Mouse (Mus musculus) heart, adult 9 months (tissue): ENCODE results near the gene Nr1i2.
"Not testable (repeated sequence)": the region's sequence is repeated elsewhere in the genome, so short reads cannot be mapped to it uniquely, and the experiment has no call there.

Experiments used
- DNase-seq, 2 experiments: peaks; one replicate each; pipeline ENCODE4 v3.0.0; 2022; ENCODE audit warnings: low spot score in 2 of 2

Gene Nr1i2

DNA sequence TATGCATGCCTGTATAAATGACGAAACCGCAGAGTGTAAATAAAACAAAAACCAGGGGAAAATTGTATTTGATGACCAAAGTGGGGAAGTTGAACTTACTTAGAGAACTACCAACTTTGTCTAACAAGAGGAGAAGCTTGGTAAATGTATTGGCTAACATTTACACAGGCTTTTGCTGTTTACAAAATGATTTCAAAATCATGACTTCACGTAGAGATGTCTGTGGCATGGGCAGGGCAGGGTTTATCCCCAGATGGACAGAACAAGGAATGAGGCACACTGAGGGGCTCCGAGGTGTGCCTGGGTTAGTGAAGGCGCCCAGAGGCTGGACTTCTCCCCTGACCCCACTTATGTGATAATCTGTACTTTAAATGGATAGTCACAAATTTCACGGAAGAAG, 7.3 kb downstream of the Nr1i2 start:
- no peak for DNase-seq

DNA sequence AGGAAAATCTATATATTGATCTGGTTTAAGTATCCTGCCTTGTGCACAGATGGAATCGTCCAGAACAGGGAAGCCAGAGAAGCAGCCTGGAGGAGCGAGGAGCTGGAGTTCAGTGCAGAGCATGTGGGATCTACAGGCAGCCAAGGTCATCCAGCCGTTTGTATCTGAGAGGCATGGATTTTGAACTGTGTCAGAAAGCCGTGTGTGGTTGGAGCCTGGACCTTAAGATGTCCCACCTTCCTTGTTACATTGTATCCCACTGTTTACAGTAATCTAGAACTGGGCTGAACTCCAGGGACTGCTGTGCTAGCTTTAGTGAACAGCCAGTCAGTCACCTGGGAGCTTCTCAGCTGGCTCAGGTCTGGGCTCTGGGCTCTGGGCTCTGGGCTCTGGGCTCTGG, 8.1 kb downstream of the Nr1i2 start:
- DNase-seq: no peak

DNA sequence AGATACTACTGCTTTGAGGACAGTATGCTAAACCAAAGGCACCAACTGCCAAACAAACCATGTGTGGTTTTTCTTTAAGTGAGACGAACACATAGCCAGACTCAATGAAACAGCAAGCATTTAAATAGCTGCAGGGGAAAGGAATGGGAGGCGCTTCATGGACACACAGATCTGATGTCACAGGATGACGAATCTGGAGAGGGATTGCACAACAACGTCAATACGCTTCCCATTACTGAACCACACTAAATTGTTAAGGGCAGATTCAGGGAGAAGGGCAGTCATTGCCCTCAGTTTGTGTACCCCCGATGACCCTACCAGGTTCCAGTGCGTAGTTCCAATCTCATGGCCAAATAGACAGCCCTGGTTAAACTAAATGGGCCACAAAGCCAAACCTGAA, 8.8 kb downstream of the Nr1i2 start:
- no peak for DNase-seq

GRCm38 (mm10) chr16:38283300-38283699, 11.3 kb downstream of the Nr1i2 start:
- no peak for DNase-seq

DNA sequence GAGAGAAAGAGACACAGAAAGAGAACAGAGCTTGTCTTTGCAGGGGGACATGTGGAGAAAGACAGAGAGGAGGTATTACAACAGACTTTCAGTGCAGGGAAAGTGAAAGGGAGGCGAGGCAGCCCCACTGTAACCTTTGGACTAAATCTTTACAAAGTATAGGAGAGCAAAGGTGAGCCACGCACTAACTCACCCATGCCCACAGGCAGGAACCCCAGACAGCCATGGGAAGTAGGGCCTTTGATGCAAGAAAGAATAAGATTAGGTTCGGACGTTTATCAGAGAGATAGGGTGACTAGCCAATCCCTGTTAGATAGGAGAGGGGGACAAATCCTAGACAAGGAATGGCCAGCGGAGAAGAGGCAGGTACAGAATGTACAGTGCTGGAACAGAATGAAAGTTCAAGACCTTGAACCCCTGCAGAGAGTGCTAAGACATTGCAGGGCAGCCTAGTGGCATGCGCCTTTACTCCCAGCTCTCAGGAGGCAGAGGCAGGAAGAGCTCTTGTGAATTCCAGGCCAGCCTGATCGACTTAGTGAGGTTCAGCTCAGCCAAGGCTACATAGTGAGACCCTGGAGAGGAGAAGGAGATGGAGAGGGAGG, 12.0 kb downstream of the Nr1i2 start:
- DNase-seq: no peak

GRCm38 (mm10) chr16:38280951-38281350, 13.7 kb downstream of the Nr1i2 start:
- DNase-seq: no peak

- no peak for DNase-seq
Observed at GRCm38 (mm10) chr16:38279794-38280193, 14.8 kb downstream of the Nr1i2 start.

DNA sequence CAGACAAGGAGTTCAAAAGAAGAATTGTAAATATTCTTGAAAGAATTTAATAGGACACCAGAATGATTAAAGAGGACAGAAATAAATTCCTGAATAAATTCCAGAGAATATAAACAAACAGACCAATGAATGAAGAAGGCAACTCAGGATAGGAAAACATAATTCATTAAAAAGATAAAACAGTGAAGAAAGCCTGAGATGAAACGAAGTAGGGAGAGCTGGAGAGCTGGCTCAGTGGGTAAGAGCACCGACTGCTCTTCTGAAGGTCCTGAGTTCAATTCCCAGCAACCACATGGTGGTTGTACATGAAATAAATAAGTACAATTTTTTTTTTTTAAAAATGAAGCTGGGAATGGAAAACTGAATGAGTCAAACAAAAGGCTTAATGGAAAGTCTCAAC, 19.9 kb downstream of the Nr1i2 start:
- no peak for DNase-seq

DNA sequence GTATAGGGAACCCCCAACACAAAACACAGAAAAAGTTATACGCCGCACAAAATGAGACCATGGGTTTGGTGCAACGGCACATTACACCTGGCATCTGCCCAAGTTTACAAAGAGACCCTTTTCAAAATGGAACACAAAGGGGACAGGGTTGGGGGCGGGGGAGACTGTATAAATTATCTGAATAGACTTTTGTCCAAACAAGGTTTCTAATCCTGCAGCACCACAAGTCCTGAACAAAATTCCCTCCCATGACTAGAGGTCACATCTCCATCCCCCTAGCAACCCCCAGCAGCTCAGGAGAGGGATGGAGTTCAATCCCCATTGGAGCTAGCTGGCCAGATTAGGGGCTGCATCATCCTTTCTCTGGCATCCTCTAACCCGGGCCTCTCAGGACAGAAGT, 22.1 kb downstream of the Nr1i2 start:
- no peak for DNase-seq

DNA sequence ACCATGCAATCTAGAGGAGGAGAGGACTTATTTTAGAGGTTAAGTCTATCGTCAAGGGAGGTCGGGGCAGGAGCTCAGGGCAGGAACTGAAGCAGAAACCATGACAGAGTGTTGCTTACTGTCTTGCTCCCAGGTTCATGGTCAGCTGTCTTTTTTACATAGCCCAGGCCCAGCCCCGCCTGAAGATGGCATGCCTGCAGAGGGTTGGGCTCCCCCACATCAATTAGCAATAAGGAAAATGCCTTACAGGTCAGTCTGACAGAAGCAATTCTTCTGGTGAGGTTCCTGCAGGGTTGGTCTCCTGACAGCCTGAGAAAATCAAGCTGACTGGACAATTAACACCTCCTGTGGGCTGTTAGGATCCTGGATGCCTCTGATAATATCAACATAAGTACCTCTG, 23.0 kb downstream of the Nr1i2 start:
- DNase-seq: no peak

DNA sequence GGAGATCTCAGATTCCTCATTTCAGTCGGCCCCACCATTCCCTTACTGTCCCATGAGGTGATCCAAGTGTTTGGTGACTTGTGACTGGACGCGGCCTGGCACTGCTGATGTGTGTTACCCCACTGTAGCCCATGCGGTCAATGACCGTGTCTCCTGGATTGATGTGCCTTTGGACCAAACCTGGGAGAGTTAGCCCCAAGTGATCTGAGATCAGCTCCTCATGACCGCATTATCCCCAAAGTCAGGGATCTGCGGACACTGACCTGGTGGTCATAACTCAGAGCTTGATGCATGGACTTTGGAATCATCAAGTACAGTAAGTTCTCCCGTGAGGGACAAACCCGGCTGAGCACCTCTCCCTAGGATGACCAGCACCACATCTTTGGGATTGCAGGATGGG, 38.7 kb downstream of the Nr1i2 start:
- DNase-seq: no peak

- no peak for DNase-seq
Observed at GRCm38 (mm10) chr16:38255107-38255506, 39.5 kb downstream of the Nr1i2 start.

DNA sequence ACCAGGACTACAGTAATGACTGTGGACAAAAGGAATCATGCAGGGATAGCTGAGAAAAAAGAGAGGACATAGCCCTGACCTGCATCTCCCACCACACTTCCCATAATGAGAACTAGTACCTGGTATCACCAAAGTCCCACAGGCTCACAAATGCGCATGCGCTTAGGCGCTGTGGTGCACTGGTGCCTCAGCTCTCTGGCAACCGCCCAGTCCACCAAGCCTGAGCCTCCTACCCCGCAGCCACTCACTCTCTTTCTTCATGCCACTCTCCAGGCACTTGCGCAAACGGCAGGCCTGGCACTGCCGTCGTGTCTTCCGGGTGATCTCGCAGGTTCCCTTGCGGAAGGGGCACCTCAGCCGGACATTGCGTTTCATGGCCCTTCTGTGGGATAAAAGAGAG, 40.6 kb downstream of the Nr1i2 start:
- DNase-seq: no peak

DNA sequence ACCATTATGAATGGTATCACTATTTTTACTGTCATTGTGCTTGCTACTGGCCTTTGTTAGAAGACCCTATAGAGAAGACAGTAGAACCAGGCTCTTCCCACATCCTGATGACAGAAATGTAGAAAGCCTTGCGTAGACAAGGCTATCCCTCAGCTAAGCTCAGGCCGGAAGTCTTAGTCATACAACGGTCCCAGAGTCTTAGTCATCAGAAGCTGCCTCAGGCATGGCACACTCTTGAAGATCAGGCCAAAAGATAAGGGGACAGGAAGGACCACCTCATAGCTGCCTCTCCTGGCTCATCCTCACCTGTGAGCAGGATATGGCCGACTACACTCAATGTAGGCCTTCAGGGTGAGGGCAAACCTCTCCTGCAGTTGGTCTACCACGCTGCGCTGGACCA, 44.2 kb downstream of the Nr1i2 start:
- DNase-seq: no peak

DNA sequence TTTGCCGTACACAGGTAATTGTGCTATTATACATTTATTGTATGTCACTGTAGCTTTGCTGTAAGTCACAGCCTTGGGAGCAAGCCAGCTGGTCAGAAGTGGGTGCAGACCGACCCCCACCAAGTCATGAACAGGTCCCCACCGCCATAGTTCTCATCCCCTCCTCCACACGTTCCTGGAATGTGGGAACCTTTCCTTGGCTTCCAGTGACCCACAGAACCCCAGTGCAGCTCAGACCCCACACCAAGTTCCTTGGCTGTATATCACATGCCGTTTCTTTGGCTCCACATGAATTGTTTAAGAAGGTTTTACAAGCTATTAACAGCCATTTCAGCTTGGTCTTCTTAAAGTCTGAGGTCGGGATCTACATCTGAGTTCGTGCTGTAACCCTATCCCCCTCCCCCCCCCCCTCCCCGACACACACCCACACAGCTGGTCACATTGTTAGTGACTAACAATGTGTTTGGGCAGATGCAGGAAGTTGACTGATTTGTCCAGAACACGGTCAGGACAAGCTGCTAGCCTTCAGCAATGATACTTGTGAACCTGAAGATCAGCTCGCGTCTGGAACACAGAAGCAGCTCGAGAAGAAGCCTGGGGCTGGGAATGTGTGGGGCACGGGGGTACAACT, 46.2 kb downstream of the Nr1i2 start:
- DNase-seq: peak in 1 of 2 experiments; percentile 17

- DNase-seq: no peak
Observed at GRCm38 (mm10) chr16:38245849-38246585, 48.6 kb downstream of the Nr1i2 start.

DNA sequence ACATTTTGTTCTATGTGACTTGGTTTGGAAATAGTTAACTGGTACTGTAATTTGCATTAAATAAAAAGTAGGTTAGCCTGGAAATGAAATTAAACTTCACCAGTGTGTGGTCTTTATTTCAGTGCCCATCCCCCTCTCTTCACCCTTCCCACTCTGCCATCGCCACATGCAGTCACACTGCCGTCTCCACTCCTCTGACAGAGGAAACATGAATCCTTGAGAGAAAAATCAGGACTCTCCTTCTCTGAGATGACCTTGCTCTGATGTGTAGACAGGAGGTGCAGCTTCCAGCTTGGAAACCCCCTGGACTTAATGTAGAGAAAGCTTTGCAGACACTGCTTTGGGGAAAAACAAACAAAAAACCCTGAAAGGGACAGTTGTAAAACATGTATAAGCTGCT, 49.2 kb downstream of the Nr1i2 start:
- DNase-seq: no peak

DNA sequence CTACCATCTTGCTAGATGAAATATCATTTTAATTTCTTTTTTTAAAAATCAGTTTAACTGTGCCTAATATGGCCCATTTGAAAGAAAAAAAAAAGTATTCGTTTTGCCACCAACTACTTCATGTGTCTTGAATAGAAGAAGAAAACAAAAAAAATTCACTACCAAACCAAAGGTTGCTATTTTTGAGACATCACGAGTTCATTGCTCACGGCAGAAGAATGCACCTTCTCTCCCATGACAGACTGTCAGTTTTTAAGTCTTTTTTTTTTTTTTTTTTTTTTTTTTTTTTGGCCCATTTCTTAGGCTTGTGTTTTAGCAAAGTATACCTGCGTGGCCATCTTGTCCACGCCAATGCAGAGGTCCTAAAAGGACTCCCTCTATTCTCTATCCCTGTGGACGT, 50.5 kb downstream of the Nr1i2 start:
- DNase-seq: no peak

- DNase-seq: no peak
Observed at GRCm38 (mm10) chr16:38240167-38240566, 54.5 kb downstream of the Nr1i2 start.

GRCm38 (mm10) chr16:38239729-38240128, 54.9 kb downstream of the Nr1i2 start:
- peak; percentile 24 to 27 for DNase-seq

DNA sequence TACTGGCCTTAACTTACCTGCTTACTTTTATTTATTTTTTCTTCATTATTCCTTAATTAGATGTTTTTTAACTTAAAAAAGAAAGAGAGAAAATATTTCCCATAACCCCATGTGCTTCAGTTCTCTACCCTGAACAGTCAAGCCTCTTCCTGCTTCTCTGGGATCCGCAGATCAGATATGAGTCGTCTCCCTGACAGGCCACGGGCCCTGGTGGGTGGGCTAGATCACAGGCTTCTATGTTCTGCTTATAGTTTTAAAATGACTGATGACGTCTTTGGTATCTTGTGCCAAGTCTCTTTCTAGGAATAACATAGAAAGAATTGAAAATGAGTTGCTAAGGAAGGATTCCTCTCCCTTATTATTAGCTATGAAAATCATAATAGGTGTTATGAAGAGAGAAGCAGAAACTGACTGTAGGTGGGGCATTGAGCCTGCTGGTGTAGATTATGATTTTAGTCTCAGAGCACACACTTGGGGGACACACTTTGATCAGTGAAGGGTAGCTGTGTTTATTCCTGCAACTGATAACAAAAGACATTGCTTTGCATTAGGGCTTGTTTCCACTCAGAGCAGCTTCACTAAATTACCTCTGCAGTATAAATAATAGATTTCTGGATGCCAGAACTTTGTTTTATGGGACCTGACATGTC, 57.6 kb downstream of the Nr1i2 start:
- DNase-seq: no peak

DNA sequence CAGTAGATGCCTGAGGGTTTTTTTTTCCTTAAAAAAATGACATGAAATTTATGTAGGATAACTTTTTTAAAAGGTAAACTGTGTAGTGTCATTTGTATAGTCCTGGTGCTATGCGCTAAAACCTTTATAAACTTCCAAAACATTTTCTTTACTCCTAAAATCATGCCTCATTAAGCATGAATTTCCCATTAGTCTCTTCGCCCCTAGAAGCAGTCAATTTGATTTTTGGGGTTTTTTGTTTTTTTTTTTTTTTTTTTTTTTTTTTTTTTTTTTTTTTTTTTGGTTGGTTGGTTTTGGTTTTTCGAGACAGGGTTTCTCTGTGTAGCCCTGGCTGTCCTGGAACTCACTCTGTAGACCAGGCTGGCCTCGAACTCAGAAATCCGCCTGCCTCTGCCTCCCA, 72.1 kb downstream of the Nr1i2 start:
- DNase-seq: not testable (repeated sequence)

DNA sequence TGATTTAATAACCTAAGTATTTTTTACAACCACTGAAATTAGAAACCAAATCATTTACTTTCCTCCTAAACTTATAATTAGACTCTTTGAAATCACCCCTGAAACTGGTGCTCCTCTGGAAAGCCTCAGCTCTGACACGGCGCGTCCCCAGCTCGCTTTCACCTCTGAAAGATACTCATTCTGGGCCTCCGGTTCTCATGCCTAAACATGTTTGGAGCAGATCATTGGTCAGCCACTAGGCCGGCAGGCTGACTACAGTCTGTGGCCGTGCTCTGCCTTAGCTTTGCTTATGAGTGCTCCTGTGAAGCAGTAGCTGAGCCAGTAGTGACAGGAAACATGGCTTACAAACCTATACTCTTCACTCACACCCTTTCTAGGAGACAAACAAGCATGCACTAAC, 89.4 kb downstream of the Nr1i2 start:
- DNase-seq: no peak
